Mouse (Mus musculus): ENCODE measurements around the gene Fto.

Fto gene

GRCm38 (mm10) chr8:91653561-91653960 lies 340.2 kb downstream of the Fto start:
- DNase-seq (ENCODE audit: low read depth, low spot score): no peak

- DNase-seq (ENCODE audit: low read depth, low spot score): no peak
Observed at GRCm38 (mm10) chr8:91657381-91657780, 344.1 kb downstream of the Fto start.

GRCm38 (mm10) chr8:91660879-91661278 lies 347.6 kb downstream of the Fto start:
- no peak for DNase-seq (ENCODE audit: low read depth, low spot score)

DNA sequence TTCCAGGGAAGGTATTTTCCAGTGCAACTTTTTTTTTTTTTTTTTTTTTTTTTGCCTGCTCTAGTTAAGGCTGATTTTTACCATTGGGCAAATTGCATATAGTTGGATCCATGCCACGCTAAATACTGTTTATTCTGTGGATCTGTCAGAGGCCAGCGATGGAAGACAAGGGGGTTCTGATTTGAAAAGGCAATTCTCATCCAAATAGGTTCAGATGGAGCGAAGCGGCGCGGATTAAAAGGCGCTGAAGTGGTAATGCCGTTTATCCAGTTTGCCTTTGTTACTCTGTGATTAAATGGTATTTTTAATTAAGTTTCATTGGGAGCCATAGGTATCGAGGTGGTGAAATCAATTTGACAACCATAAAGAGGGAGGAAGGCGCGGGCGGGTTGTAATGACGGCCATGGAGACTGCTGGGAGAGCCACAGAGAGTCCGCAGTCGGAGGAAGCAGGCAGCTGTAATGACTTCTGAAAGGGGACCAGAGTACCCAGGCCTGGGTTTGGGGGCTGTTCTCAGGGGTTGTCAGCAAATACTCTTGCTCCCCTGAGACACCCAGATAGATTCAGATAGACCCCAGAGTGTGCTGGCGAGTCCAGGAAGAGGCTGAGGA lies 356.2 kb downstream of the Fto start:
- no peak for DNase-seq (ENCODE audit: low read depth, low spot score)

DNA sequence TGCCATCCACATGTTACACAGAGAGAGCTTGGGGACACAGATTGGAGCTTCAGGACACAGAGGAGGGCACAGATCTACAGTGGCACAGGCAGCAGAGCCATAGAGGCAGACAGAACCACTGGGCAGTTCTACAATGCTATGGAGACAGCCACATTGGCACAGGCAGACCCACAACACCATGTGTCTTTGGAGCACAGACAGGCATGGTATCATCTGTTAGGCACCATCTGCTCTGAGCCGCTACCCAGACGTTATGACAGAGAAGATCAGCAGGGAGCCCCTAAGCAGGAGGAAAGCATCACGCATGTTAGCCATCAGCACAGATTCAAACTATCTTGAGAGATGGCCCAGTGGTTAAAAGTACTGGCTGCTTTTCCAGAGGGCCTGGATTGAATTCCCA lies 363.6 kb downstream of the Fto start:
- no peak for DNase-seq (ENCODE audit: low read depth, low spot score)

DNA sequence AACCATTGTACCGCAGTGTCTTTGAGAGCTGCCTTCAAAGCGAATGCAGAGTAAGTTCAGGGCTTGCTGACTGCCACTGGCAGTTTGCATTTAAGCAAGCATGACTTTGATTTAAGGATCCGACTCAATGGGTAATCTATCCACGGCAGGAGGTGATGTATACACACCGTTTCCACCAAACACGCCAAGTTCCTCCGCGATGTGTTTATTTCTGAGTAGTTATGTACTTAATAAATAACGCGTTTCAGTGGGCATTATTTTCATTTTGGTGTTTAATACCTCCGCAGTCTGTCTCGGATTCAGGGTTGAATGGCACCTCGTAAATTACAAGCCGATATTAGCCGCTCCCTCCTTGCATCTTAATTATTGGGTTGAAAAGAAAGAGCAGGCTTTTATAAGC lies 366.1 kb downstream of the Fto start:
- no peak for DNase-seq (ENCODE audit: low read depth, low spot score)

- DNase-seq (ENCODE audit: low read depth, low spot score): no peak
Observed at GRCm38 (mm10) chr8:91680125-91680524, 366.8 kb downstream of the Fto start.

DNA sequence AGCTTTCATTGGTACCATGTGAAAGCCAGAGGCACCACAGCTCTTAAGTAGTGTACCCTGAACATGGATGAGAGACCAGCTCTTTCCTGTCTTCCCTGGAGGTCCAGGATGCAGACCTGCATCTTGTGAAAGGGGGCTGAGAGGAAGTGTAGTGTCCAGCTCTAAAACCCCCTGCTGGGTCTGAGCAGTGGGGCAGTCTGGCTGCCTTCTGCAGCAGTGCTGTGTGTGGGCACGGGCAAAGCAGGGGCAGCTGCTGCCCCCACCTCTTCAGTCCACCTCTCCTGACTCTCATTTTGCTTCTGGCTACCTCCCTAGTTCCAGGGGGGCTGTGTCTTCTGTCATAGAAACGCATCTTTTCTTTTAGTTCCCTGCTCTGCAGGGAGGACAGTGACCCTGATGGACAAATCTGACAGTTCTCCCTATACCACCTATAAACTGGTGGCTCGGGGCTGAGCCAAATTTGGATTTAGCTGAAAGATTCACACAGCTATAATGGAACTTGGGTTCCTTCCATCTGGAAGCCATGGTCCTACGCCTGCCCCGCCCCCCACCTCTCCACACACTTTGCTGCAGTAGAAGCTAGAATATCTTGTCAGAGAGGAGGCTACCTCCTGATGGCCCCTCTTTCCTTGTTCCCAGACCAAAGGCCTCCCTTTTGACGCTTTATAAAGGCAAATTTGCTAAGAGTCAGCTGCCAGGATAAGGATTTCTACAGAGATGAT lies 371.4 kb downstream of the Fto start:
- DNase-seq (ENCODE audit: low read depth, low spot score): no peak

GRCm38 (mm10) chr8:91685408-91685807 lies 372.1 kb downstream of the Fto start:
- DNase-seq (ENCODE audit: low read depth, low spot score): no peak

DNA sequence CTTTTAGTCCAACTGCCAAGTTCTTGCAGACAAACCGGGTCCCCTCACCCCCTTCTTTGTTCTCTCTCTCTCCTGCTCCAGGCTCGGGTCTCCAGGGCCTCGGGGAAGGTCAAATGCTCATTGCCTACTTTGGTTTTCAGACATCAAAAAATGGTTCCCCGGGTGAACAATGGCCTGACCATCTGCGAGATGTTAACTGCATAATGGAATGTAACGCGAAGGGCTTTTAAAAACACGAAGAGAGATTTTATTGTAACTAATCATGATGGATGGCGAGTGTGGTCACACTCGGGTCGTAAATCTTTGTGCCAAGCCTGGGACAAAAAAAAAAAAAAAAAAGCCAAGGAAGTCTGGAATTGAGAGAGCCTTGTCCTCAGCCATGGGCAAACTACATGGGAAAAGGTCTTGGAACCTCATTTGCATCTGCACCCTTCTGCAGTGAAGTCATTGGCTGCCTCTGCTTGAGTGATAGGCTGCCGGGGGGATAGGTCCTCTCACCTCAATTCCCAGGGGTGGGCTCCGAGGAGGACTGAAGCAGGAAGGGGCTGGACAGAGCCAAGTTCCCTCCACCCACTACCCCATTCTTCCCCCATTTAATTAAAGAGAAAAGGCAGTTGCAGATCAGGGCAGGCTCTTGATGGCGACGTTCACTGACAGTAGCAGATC lies 378.9 kb downstream of the Fto start:
- DNase-seq (ENCODE audit: low read depth, low spot score): peak; percentile 53

- no peak for DNase-seq (ENCODE audit: low read depth, low spot score)
Observed at GRCm38 (mm10) chr8:91706533-91706932, 393.2 kb downstream of the Fto start.

DNA sequence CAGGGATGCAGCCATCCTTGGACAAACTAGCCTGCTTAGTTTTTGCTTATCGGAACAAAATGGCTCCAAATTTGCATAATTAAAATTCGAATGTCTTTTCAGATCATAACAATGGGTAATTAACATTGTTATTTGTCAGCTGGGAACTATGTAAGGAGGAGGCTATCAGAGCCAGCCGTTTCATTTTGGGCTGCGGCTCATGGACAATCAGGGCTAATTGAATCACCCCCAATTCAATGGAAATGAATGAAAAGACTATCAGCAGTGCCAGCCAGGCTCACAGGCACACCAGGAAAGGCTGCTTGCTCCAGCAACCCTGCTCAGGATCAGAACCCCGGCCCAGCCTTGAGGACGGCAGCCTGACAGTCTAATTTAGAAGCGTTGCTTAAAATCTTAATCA lies 395.3 kb downstream of the Fto start:
- no peak for DNase-seq (ENCODE audit: low read depth, low spot score)

GRCm38 (mm10) chr8:91709768-91710167 lies 396.4 kb downstream of the Fto start:
- DNase-seq (ENCODE audit: low read depth, low spot score): no peak

DNA sequence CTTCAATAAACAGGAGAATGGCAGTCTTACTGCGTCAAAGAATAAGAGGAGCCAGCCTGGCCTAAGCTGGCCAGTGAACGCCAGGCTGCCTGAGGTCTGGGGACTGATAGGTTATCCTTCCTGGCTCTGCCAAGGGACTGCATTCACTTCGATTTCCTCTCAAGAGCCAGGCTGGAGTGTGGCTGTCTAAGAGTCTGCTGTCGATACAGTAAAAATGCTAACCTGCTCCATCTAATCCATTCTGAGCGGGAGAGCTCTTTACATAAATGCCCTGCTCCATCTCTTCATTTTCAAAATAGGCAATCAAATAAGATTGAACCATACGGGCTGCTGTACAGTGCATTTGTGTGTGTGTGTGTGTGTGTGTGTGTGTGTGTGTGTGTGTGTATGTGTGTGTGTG lies 397.9 kb downstream of the Fto start:
- no peak for DNase-seq (ENCODE audit: low read depth, low spot score)

DNA sequence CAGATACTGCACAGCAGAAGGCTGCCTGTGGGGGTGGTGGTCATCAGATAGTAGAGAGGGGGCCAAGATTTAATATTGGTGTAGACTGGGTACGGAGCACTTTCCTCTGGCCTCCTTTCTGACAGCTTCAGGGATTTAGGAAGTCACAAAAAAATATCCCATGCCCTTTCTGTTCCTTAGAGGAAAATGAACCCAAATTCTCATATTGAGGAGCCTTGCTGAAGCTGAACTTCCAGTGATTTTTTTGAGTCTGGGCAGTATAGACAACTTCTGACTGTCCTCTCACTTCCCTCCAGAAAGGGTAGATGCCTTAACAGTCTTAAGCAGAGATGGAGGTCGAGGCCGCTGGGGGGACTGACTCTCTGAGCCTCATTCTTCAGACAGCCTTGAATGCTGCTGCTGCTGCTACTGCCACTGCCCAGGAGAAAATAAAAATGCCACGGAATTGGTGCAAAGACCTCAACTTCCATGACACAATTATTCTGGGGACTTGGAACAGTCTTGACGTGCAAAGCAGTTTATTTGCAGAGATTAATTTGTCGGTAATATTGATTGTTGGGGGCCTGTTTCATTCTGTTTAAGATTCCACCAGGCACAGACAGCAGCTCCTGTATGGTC lies 398.8 kb downstream of the Fto start:
- DNase-seq (ENCODE audit: low read depth, low spot score): no peak

DNA sequence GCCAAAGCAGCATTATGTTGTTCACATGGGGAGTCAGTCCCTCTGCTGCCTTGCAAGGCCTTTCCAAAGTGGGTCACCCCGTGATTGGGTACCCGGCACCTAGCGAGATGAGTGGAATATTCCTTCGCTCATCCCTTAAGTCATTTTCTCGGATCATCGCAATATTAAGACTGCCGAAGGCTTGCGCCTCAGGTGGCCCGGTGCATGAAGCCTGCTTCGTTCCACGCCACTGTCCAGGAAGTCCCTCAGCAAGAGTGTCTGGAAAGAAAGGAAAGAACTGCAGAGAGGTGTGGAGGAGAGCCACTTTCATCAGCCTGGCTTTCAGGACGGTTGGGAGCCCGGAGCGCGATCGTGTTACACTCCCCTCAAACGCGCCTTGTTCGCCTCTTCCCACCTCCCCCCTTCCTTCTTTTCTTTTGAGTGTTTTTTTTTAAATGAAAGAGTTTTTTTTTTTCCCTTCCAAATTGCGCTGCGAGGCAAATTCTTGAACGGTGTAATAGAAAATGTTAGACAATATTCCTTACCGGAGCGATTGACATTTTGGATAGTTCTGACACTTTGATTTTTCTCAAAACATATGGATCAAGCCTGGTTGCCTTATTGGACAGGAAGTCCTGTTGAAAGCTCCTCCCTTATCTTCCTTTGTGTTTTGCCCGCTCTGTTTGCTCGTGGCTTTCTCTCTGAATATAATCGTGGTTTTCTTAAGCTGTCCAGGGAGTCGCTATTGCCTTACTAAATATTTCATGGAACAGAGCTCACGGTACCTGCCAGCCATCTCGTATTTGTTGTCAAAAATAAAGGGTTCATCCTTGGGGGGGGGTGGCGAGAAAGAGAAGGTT lies 399.6 kb downstream of the Fto start:
- peak; percentile 30 for DNase-seq (ENCODE audit: low read depth, low spot score)

GRCm38 (mm10) chr8:91713677-91714312 lies 400.5 kb downstream of the Fto start:
- DNase-seq (ENCODE audit: low read depth, low spot score): peak; percentile 37

GRCm38 (mm10) chr8:91714733-91715132 lies 401.4 kb downstream of the Fto start:
- no peak for DNase-seq (ENCODE audit: low read depth, low spot score)

GRCm38 (mm10) chr8:91715387-91716085 lies 402.2 kb downstream of the Fto start:
- DNase-seq (ENCODE audit: low read depth, low spot score): no peak
